Mouse (Mus musculus) MEL (cell line): ENCODE results near the gene Serpini1. TPM values are rescaled to one million over a fixed set of nuclear protein-coding genes. Genes with fewer than 3 reads are reported as not detected.

Source experiments
- DNase-seq: peaks from one replicate; pipeline ENCODE4 v3.0.0; 2011; ENCODE audit warnings: low read depth, low spot score
- H3K27ac ChIP-seq: 2 replicates; pipeline ENCODE4 v1.5.1; 2012; ENCODE audit warnings: low read depth, mild to moderate bottlenecking, control low read depth, low read length, moderate library complexity; ENCODE audit not compliant: control insufficient read depth
- H3K27me3 ChIP-seq, 2 experiments: fragments of 150-350 bp in 1 of 2; sonication (generic) in 1 of 2; 2 replicates each; pipeline ENCODE4 v1.6.1; 2012; ENCODE audit warnings: low read length in 2 of 2, mild to moderate bottlenecking in 2 of 2, improper control_type of control experiment in 1 of 2, moderate library complexity in 1 of 2; ENCODE audit not compliant: insufficient read depth in 2 of 2, control insufficient read depth in 1 of 2
- H3K36me3 ChIP-seq, 2 experiments: 2 replicates each; pipeline ENCODE4 v1.6.1; 2012 to 2014; ENCODE audit warnings: low read length in 2 of 2, improper control_type of control experiment in 1 of 2, inconsistent platforms in 1 of 2, mild to moderate bottlenecking in 1 of 2; ENCODE audit not compliant: insufficient read depth in 2 of 2, control insufficient read depth in 1 of 2
- H3K4me1 ChIP-seq, 2 experiments: fragments of 150-350 bp in 1 of 2; sonication (generic) in 1 of 2; 2 replicates each; pipeline ENCODE4 v1.6.1; 2012; ENCODE audit warnings: low read length in 2 of 2, improper control_type of control experiment in 1 of 2, mild to moderate bottlenecking in 1 of 2; ENCODE audit not compliant: insufficient read depth in 2 of 2, control insufficient read depth in 1 of 2
- H3K4me3 ChIP-seq, 2 experiments: fragments of 150-350 bp in 1 of 2; sonication (generic) in 1 of 2; 2 replicates each; pipeline ENCODE4 v1.5.1; 2012; ENCODE audit warnings: low read depth in 2 of 2, low read length in 2 of 2, mild to moderate bottlenecking in 2 of 2, moderate library complexity in 2 of 2, control low read depth in 1 of 2, improper control_type of control experiment in 1 of 2; ENCODE audit not compliant: control insufficient read depth in 1 of 2, insufficient read depth in 1 of 2
- H3K79me2 ChIP-seq: 2 replicates; pipeline ENCODE4 v1.6.1; 2012; ENCODE audit warnings: mild to moderate bottlenecking, low read length, moderate library complexity; ENCODE audit not compliant: control insufficient read depth, poor library complexity, insufficient read depth
- H3K9ac ChIP-seq: 2 replicates; pipeline ENCODE4 v1.6.1; 2012; ENCODE audit warnings: low read depth, mild to moderate bottlenecking, control low read depth, low read length, moderate library complexity; ENCODE audit not compliant: control insufficient read depth, poor library complexity, severe bottlenecking
- H3K9me3 ChIP-seq: fragments of 150-350 bp; sonication (generic); replicated peaks from 2 replicates; pipeline ENCODE4 v1.6.1; 2012; ENCODE audit warnings: mild to moderate bottlenecking, low read length, improper control_type of control experiment, moderate library complexity; ENCODE audit not compliant: insufficient read depth
- CHD1 ChIP-seq: IDR thresholded peaks from 2 replicates; pipeline ENCODE4 v1.6.1; 2012; ENCODE audit warnings: low read depth, mild to moderate bottlenecking, inconsistent platforms, low read length, improper control_type of control experiment
- CTCF ChIP-seq, 3 experiments: IDR thresholded peaks in 2 of 3; conservative IDR thresholded peaks in 1 of 3; 2 replicates each; pipeline ENCODE4 v1.5.1; 2011 to 2012; ENCODE audit warnings: low read length in 3 of 3, low read depth in 2 of 3, mild to moderate bottlenecking in 2 of 3, improper control_type of control experiment in 1 of 3, inconsistent platforms in 1 of 3, mixed read lengths in 1 of 3, moderate library complexity in 1 of 3; ENCODE audit not compliant: control insufficient read depth in 1 of 3, insufficient read depth in 1 of 3, poor library complexity in 1 of 3, severe bottlenecking in 1 of 3
- E2F4 ChIP-seq: IDR thresholded peaks from 2 replicates; pipeline ENCODE4 v1.6.1; 2011; ENCODE audit warnings: low read depth, low read length, improper control_type of control experiment, borderline replicate concordance
- ELF1 ChIP-seq: IDR thresholded peaks from 2 replicates; pipeline ENCODE4 v1.6.1; 2014; ENCODE audit warnings: low read depth, mild to moderate bottlenecking, inconsistent platforms, low read length, improper control_type of control experiment, moderate library complexity
- EP300 ChIP-seq, 2 experiments: IDR thresholded peaks; 2 replicates each; pipeline ENCODE4 v1.6.1; 2011; ENCODE audit warnings: improper control_type of control experiment in 2 of 2, low read length in 2 of 2, low read depth in 1 of 2, mild to moderate bottlenecking in 1 of 2
- JUND ChIP-seq: IDR thresholded peaks from 2 replicates; pipeline ENCODE4 v1.6.1; 2011; ENCODE audit warnings: low read depth, mild to moderate bottlenecking, improper control_type of control experiment, low read length
- KAT2A ChIP-seq: conservative IDR thresholded peaks from 2 replicates; pipeline ENCODE4 v1.6.1; 2012; ENCODE audit warnings: low read depth, low read length, improper control_type of control experiment, inconsistent platforms
- MXI1 ChIP-seq: IDR thresholded peaks from 2 replicates; pipeline ENCODE4 v1.6.1; 2011; ENCODE audit warnings: mild to moderate bottlenecking, low read depth, low read length, improper control_type of control experiment
- MYB ChIP-seq: IDR thresholded peaks from 2 replicates; pipeline ENCODE4 v1.6.1; 2011; ENCODE audit warnings: mild to moderate bottlenecking, low read depth, low read length, improper control_type of control experiment
- MYC ChIP-seq: IDR thresholded peaks from 2 replicates; pipeline ENCODE4 v1.6.1; 2011; ENCODE audit warnings: low read depth, mild to moderate bottlenecking, low read length, improper control_type of control experiment, moderate library complexity
- POLR2AphosphoS5 ChIP-seq: IDR thresholded peaks from 2 replicates; pipeline ENCODE4 v1.6.1; 2012; ENCODE audit warnings: low read depth, borderline replicate concordance, mild to moderate bottlenecking, inconsistent platforms, low read length, moderate library complexity, mixed read lengths
- RAD21 ChIP-seq: IDR thresholded peaks from 2 replicates; pipeline ENCODE4 v1.6.1; 2011; ENCODE audit warnings: mild to moderate bottlenecking, low read depth, low read length, improper control_type of control experiment
- RCOR1 ChIP-seq: IDR thresholded peaks from 2 replicates; pipeline ENCODE4 v1.6.1; 2012; ENCODE audit warnings: low read depth, mild to moderate bottlenecking, inconsistent platforms, low read length, improper control_type of control experiment
- SMC3 ChIP-seq: IDR thresholded peaks from 2 replicates; pipeline ENCODE4 v1.6.1; 2011; ENCODE audit warnings: low read depth, low read length, improper control_type of control experiment
- UBTF ChIP-seq: IDR thresholded peaks from 2 replicates; pipeline ENCODE4 v1.6.1; 2012; ENCODE audit warnings: low read depth, mild to moderate bottlenecking, inconsistent platforms, low read length, improper control_type of control experiment, moderate library complexity, borderline replicate concordance; ENCODE audit not compliant: insufficient read depth
- USF1 ChIP-seq: IDR thresholded peaks from 2 replicates; pipeline ENCODE4 v1.6.1; 2014; ENCODE audit warnings: low read depth, mild to moderate bottlenecking, inconsistent platforms, low read length, improper control_type of control experiment, moderate library complexity
- ZMIZ1 ChIP-seq: IDR thresholded peaks from 2 replicates; pipeline ENCODE4 v1.6.1; 2012; ENCODE audit warnings: low read depth, mild to moderate bottlenecking, inconsistent platforms, low read length, improper control_type of control experiment, moderate library complexity
- polyA plus RNA-seq, 2 experiments: library from polyadenylated mRNA; stranded (reverse) in 1 of 2; unstranded in 1 of 2; fragments of >175 nt in 1 of 2; fragments of >200 nt in 1 of 2; gene quantifications; 2 replicates each; pipeline versions ENCODE4 v1.2.1 to v1.2.4; 2012; ENCODE audit warnings: low replicate concordance in 2 of 2, low read depth in 1 of 2; ENCODE audit not compliant: insufficient read length in 2 of 2, insufficient read depth in 1 of 2, missing spikeins in 1 of 2
- total RNA-seq: library from RNA; depleted of rRNA; stranded (reverse); fragments of 300-350 nt; gene quantifications from 2 replicates; pipeline ENCODE4 v1.2.3, GENCODE M21; 2012

Gene Serpini1
- total and polyA plus RNA-seq, 3 experiments, result 0.08 to 0.13 TPM; not detected in 1

DNA sequence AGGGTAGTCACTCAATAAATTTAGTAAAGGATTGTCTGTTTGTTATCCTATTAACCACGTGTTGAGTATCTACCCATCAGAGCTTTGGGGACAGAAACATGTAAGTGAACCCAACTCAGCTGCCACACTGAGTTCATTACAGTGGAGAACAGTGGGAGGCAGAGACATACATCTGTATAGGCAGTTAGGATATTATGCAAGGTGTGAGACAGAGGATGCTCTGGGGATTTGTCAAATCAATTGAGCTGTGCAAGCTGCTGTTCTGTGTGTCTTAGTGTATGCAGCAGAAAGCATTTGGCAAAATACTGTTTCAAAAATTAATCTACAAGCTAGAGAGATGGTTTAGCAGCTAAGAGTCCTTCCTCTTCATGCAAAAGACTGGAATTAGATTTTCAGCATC is 113.1 kb downstream of the Serpini1 start:
- no peaks in the 10 kb centered on the region for H3K36me3 ChIP-seq
- H3K4me3 ChIP-seq, result no peak overlapping the region
- H3K9ac ChIP-seq, result no peak overlapping the region
- no peak for TF ChIP-seq POLR2AphosphoS5
- no peak for TF ChIP-seq ELF1
- no peak for TF ChIP-seq RCOR1
- no peak for TF ChIP-seq ZMIZ1
- TF ChIP-seq MYB, result no peak
- no peak for TF ChIP-seq E2F4
- no peaks in the 10 kb centered on the region for H3K4me1 ChIP-seq
- H3K27me3 ChIP-seq, result no peaks in the 10 kb centered on the region; a peak in 1 of 4 replicates
- no peak overlapping the region for H3K27ac ChIP-seq
- no peak for DNase-seq
- no peaks in the 10 kb centered on the region for H3K79me2 ChIP-seq
- H3K9me3 ChIP-seq, result no peaks in the 10 kb centered on the region

DNA sequence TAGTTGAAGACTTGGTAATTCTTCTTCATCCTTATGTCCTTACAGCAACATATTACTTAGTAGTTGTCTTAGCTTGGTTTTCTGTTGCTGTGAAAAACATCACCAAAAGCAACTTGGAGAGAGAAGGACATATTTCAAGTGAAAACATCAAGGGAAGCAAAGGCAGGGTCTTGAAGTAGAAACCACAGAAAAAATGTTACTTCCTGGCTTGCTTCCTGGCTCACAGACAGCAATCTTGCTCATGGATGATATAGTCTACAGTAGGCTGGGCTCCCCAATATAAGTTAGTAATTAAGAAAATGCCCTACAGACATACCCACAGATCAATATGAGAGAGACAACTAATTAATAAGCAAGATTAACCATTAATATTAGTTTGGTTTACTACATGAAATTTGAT is 125.5 kb downstream of the Serpini1 start:
- Histone ChIP-seq H3K27ac (no peak overlapping the region), H3K79me2 (no peaks in the 10 kb centered on the region), H3K36me3 (no peaks in the 10 kb centered on the region; a peak in 1 of 4 replicates), H3K4me1 (peaks cover 0 to 4% of the 10 kb centered on the region in 2 experiments; a peak in 2 of 4 replicates), H3K4me3 (no peak overlapping the region), H3K27me3 (no peaks in the 10 kb centered on the region), H3K9ac (no peak overlapping the region), H3K9me3 (no peaks in the 10 kb centered on the region)
- TF ChIP-seq MXI1 (no peak), UBTF (no peak), POLR2AphosphoS5 (no peak), RAD21 (no peak)
- DNase-seq, result no peak

DNA sequence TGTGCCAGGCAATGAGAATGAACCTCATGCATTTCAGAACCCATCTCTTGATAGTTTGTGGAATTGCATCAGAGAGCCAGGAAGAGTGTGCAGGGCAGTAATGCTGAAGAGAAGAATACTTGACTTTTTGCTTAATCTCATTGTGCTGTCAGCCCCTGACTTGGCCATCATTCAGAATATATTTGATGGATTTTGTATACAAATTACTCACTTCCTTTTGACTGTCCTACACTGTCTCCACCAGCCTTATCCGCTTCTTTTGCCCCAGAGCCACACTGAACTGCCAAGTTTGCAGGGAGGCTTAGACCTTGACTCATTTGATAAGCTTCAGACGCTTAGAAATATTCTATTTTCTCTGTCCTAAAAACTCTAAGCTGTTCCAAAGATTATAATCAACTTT is 129.4 kb downstream of the Serpini1 start:
- Histone ChIP-seq H3K9me3 (no peaks in the 10 kb centered on the region), H3K27me3 (no peaks in the 10 kb centered on the region), H3K79me2 (no peaks in the 10 kb centered on the region), H3K4me3 (no peak overlapping the region), H3K9ac (no peak overlapping the region), H3K36me3 (peaks cover 0 to 7% of the 10 kb centered on the region in 2 experiments; a peak in 2 of 4 replicates), H3K27ac (no peak overlapping the region), H3K4me1 (peaks cover 4 to 9% of the 10 kb centered on the region in 2 experiments; a peak in 3 of 4 replicates)
- TF ChIP-seq CTCF (IDR thresholded peaks at IDR 0.05 in 2 of 3, conservative IDR thresholded peaks at IDR 0.05 in 1 of 3; ENCODE audit: control insufficient read depth in 1 of 3, insufficient read depth in 1 of 3, low read depth in 2 of 3, low read length in 3 of 3, poor library complexity in 1 of 3, severe bottlenecking in 1 of 3), result no peak
- no peak for TF ChIP-seq SMC3
- TF ChIP-seq JUND, result no peak
- TF ChIP-seq KAT2A, result no peak
- TF ChIP-seq E2F4, result no peak
- no peak for TF ChIP-seq UBTF
- no peak for TF ChIP-seq CHD1
- TF ChIP-seq MYC, result no peak
- TF ChIP-seq ZMIZ1, result no peak
- TF ChIP-seq USF1, result no peak
- TF ChIP-seq EP300 (IDR thresholded peaks at IDR 0.05; ENCODE audit: low read depth in 1 of 2, low read length in 2 of 2), result no peak; a peak in 1 of 4 replicates
- no peak for TF ChIP-seq RCOR1
- DNase-seq, result peak; percentile 40
